8 mouse cellular contexts compared by ENCODE assay signal in the genomic region with DNA sequence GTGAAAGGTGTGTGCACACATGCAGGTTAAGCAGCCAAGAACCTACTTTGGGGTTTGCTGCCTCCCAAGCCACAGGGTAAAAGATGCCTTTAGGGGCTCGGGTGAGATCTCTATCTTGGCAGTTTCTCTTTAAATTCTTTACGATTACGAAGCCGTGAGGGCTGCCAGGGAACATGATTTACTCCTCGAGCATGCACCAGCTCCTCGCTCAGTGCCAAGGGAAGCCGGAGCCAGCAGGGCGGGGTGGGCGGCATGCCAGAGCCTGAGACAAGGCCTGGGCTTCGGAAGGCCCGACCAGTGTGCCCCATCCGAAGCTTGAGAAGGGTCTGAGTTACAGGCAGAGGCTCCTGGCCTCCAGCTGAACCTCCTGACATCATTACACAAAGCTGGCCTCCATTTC. TPM values are rescaled to one million over a fixed set of nuclear protein-coding genes. Genes with fewer than 3 reads are reported as not detected.
DNase-seq lines count a peak whose midpoint lies in the region; ATAC-seq and TF ChIP-seq lines count a peak whose summit lies in the region.

No protein-coding gene starts in this region.

- H3K9me3 ChIP-seq in intestine, postnatal 0 days (ENCODE audit: control insufficient read depth) = no peaks in the 10 kb centered on the region

- peaks cover 13% of the 10 kb centered on the region; the same call in 1 of the 2 replicates for H3K4me1 ChIP-seq in intestine, postnatal 0 days (replicated peaks; ENCODE audit: control insufficient read depth, insufficient read depth, low read length)

- no peaks in the 10 kb centered on the region for H3K27me3 ChIP-seq in intestine, postnatal 0 days (replicated peaks; ENCODE audit: control insufficient read depth, insufficient read depth, low read length)

- no peak for TF ChIP-seq POLR2A in brain, embryonic 14.5 days (IDR thresholded peaks at IDR 0.05; ENCODE audit: borderline replicate concordance, extremely low read depth, insufficient read depth, insufficient read length, poor library complexity, severe bottlenecking)

- peak; percentile 27; the same call in 1 of the 2 replicates for ATAC-seq in intestine, postnatal 0 days
- ATAC-seq in CD4-positive, CD25-positive, alpha-beta regulatory T cell, adult 4 months = no peak

- intact Hi-C loops in left cerebral cortex, postnatal 36 days (cut with DNase I) = loop anchor here (5.0 kb wide), 1 partner anchor 36 kb away; no protein-coding TSS in a partner anchor

- 39% methylated on average over 12 of the region's 12 CpGs for whole genome bisulfite sequencing in intestine, postnatal 0 days

- no peak for TF ChIP-seq CTCF in brain, embryonic 14.5 days (IDR thresholded peaks at IDR 0.05; ENCODE audit: borderline replicate concordance, extremely low read depth, insufficient read depth, insufficient read length)
- TF ChIP-seq CTCF in intestine, postnatal 0 days (IDR thresholded peaks at IDR 0.05; ENCODE audit: low read depth) = no peak

- H3K27ac ChIP-seq in intestine, postnatal 0 days (ENCODE audit: low read depth, low read length) = no peak overlapping the region

- no peak overlapping the region for H3K9ac ChIP-seq in intestine, postnatal 0 days (ENCODE audit: low read depth, low read length)

- H3K4me3 ChIP-seq in intestine, postnatal 0 days (ENCODE audit: low read depth, low read length) = no peak overlapping the region

- H3K36me3 ChIP-seq in intestine, postnatal 0 days (ENCODE audit: control insufficient read depth, insufficient read depth) = peaks cover 8% of the 10 kb centered on the region; the same call in 1 of the 2 replicates

- H3K4me2 ChIP-seq in intestine, postnatal 0 days (replicated peaks; ENCODE audit: low read depth) = no peak overlapping the region

- DNase-seq in MN1 (ENCODE audit: low spot score) = peak; percentile 82
- peak; percentile 96 for DNase-seq in brain, embryonic 14.5 days (ENCODE audit: low read depth)
- peak; percentile 80 for DNase-seq in gastrocnemius, adult 18-20 months (ENCODE audit: low spot score)
- peak; percentile 78 to 83 for DNase-seq in left cerebral cortex, postnatal 36 days (ENCODE audit: low spot score in 2 of 2)
- peak; percentile 70 for DNase-seq in ovary, adult 18-20 months (ENCODE audit: low spot score)
- DNase-seq in thymus, postnatal 14 days = no peak

RNA-seq across cellular contexts. Expression of a gene that starts 8.7 kb away (rescaled TPM):
- 163 and 176 TPM in 2 replicates for polyA plus RNA-seq in brain, embryonic 14.5 days (2012; rRNA removed)
- 1 to 10 TPM; 6.2 to 6.8 TPM for total RNA-seq in gastrocnemius, adult 18-20 months (2021)
- 3.9 and 4.4 TPM in 2 replicates for polyA plus RNA-seq in intestine, postnatal 0 days (2015; fragmentation: Nextera tagmentation; extraction: Ambion mirVana)
- 10 to 100 TPM; 16.6 to 17.2 TPM for total RNA-seq in left cerebral cortex, postnatal 36 days (2021)
- polyA plus RNA-seq in CD4-positive, CD25-positive, alpha-beta regulatory T cell, adult 4 months (2017; shearing (Covaris generic)) = not detected

RNA-seq across cellular contexts. Expression of a gene that starts 22.1 kb away (rescaled TPM):
- polyA plus RNA-seq in brain, embryonic 14.5 days (2012; rRNA removed) = 0.39 and 0.48 TPM in 2 replicates
- not detected for total RNA-seq in gastrocnemius, adult 18-20 months (2021)
- 1.6 and 1.9 TPM in 2 replicates for polyA plus RNA-seq in intestine, postnatal 0 days (2015; fragmentation: Nextera tagmentation; extraction: Ambion mirVana)
- 1 to 10 TPM in 1 of 2 experiments, under 1 TPM in 1; 0.41 to 1.2 TPM for total RNA-seq in left cerebral cortex, postnatal 36 days (2021)
- polyA plus RNA-seq in CD4-positive, CD25-positive, alpha-beta regulatory T cell, adult 4 months (2017; shearing (Covaris generic)) = 1 to 10 TPM in 1 of 2 experiments, not detected in 1; 1.6 TPM

RNA-seq across cellular contexts. Expression of a gene that starts 32.3 kb away (rescaled TPM):
- polyA plus RNA-seq in brain, embryonic 14.5 days (2012; rRNA removed) = 79.7 and 82.3 TPM in 2 replicates
- 10 to 100 TPM; 57.7 to 62.0 TPM for total RNA-seq in gastrocnemius, adult 18-20 months (2021)
- 15.5 and 15.6 TPM in 2 replicates for polyA plus RNA-seq in intestine, postnatal 0 days (2015; fragmentation: Nextera tagmentation; extraction: Ambion mirVana)
- 10 to 100 TPM; 66.3 to 66.8 TPM for total RNA-seq in left cerebral cortex, postnatal 36 days (2021)
- polyA plus RNA-seq in CD4-positive, CD25-positive, alpha-beta regulatory T cell, adult 4 months (2017; shearing (Covaris generic)) = not detected

Comparison
In these comparisons a context has a peak if more than half of its experiments do, and no peak if none do; other contexts are left out.
1. RNA of a gene that starts 8.7 kb away (polyA plus RNA-seq): 163 to 176 TPM in brain, embryonic 14.5 days; 3.9 to 4.4 TPM in intestine, postnatal 0 days and not detected in CD4-positive, CD25-positive, alpha-beta regulatory T cell, adult 4 months; every median in the first group is over 10 times any median in the second.
2. RNA of a gene that starts 32.3 kb away (polyA plus RNA-seq): 79.7 to 82.3 TPM in brain, embryonic 14.5 days and 15.5 to 15.6 TPM in intestine, postnatal 0 days; not detected in CD4-positive, CD25-positive, alpha-beta regulatory T cell, adult 4 months; every median in the first group is over 10 times any median in the second.